Mouse (Mus musculus) adrenal gland, adult 8-10 months (tissue): ENCODE measurements around the gene Cfap70. TPM values are rescaled to one million over a fixed set of nuclear protein-coding genes. Genes with fewer than 3 reads are reported as not detected.

Experiments used
- DNase-seq: peaks from one replicate; pipeline ENCODE4 v3.0.0; 2022
- total RNA-seq, 4 experiments: library from RNA; stranded (reverse); gene quantifications; 2 replicates each; pipeline ENCODE4 v1.2.4; 2022

The Cfap70 gene
- total RNA-seq, result 1 to 10 TPM; 1.2 to 7.0 (median 1.8) TPM

- peak; percentile 61 for DNase-seq
These were observed at the start of gene Cfap70 for GRCm38 (mm10) chr14:20451765-20452331. Gene Cfap70 (minus strand): TSS chr14:20452226.

- no peak for DNase-seq
These were observed 48.0 kb upstream of the Cfap70 start for GRCm38 (mm10) chr14:20499982-20500381.

- DNase-seq, result no peak
These were observed 44.6 kb upstream of the Cfap70 start, which contains the start of gene Mss51 for GRCm38 (mm10) chr14:20496603-20497002. Gene Mss51 (minus strand): TSS chr14:20496901.

- no peak for DNase-seq
These were observed 34.0 kb upstream of the Cfap70 start for GRCm38 (mm10) chr14:20486031-20486430.

- DNase-seq, result no peak
These were observed 30.2 kb upstream of the Cfap70 start for GRCm38 (mm10) chr14:20482051-20482751.

- no peak for DNase-seq
These were observed 29.2 kb upstream of the Cfap70 start for GRCm38 (mm10) chr14:20481211-20481610.

- no peak for DNase-seq
These were observed 28.2 kb upstream of the Cfap70 start for GRCm38 (mm10) chr14:20480195-20480579.

GRCm38 (mm10) chr14:20479291-20480194 is 27.5 kb upstream of the Cfap70 start, which contains the start of gene Anxa7:
Gene Anxa7 (minus strand): TSS chr14:20480133.
- DNase-seq, result peak; percentile 62

GRCm38 (mm10) chr14:20478801-20479200 is 26.8 kb upstream of the Cfap70 start:
- peak; percentile 24 for DNase-seq

- no peak for DNase-seq
These were observed 26.4 kb upstream of the Cfap70 start for GRCm38 (mm10) chr14:20478385-20478784.

- no peak for DNase-seq
These were observed 25.4 kb upstream of the Cfap70 start for GRCm38 (mm10) chr14:20477261-20478025.

GRCm38 (mm10) chr14:20460216-20460615 is 8.2 kb upstream of the Cfap70 start:
- DNase-seq, result no peak

GRCm38 (mm10) chr14:20458378-20458777 is 6.4 kb upstream of the Cfap70 start:
- no peak for DNase-seq

- no peak for DNase-seq
These were observed 903 bp upstream of the Cfap70 start for GRCm38 (mm10) chr14:20452929-20453328.

GRCm38 (mm10) chr14:20451302-20451701 is 724 bp downstream of the Cfap70 start:
- DNase-seq, result no peak

- DNase-seq, result no peak
These were observed 4.8 kb downstream of the Cfap70 start for GRCm38 (mm10) chr14:20447209-20447608.

- DNase-seq, result no peak
These were observed 9.8 kb downstream of the Cfap70 start for GRCm38 (mm10) chr14:20442252-20442651.

GRCm38 (mm10) chr14:20436976-20437375 is 15.1 kb downstream of the Cfap70 start:
- DNase-seq, result no peak

GRCm38 (mm10) chr14:20432420-20432819 is 19.6 kb downstream of the Cfap70 start:
- no peak for DNase-seq

- DNase-seq, result no peak
These were observed 20.3 kb downstream of the Cfap70 start for GRCm38 (mm10) chr14:20431726-20432125.

GRCm38 (mm10) chr14:20429833-20430232 is 22.2 kb downstream of the Cfap70 start:
- DNase-seq, result no peak

- DNase-seq, result no peak
These were observed 23.4 kb downstream of the Cfap70 start for GRCm38 (mm10) chr14:20428593-20428992.
